Mouse (Mus musculus): Measurements from ENCODE around the gene Traip. TPM values are rescaled to one million over a fixed set of nuclear protein-coding genes. Genes with fewer than 3 reads are reported as not detected.

Traip gene
- polyA plus RNA-seq, 1 experiment from 2014 or later = 12.7 TPM

DNA sequence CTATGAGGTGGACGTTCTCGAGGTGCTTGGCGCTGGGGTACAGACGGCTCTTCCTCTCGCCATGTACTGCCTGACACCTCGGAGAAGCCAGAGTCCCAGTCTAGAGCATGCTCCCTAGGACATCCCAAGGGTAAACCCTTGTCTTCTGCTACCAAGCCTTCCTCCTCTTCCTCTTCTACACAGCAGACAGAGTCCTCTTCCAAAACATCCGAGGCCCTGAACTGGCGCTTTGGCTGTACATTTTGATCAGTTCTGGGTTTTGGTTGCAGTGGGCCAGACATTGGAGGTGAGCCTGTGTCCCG is 34.8 kb downstream of the Traip start:
- ATAC-seq (replicated peaks; ENCODE audit: extremely low read depth, insufficient read depth, low FRiP score) = no peak
- Histone ChIP-seq H3K9ac (ENCODE audit: low read length) (peak overlapping the region; percentile 81), H3K27ac (ENCODE audit: low read length) (peak overlapping the region; percentile 99), H3K27me3 (ENCODE audit: control insufficient read depth, insufficient read depth, low read length) (no peaks in the 10 kb centered on the region), H3K4me2 (ENCODE audit: low read depth, low read length) (peak overlapping the region; percentile 88), H3K9me3 (replicated peaks; ENCODE audit: control insufficient read depth, low read length) (no peaks in the 10 kb centered on the region), H3K4me1 (ENCODE audit: control insufficient read depth, insufficient read depth, low read length) (peaks cover 49% of the 10 kb centered on the region), H3K4me3 (ENCODE audit: low read length) (peak overlapping the region; percentile 83), H3K36me3 (ENCODE audit: control insufficient read depth, insufficient read depth) (peaks cover 2% of the 10 kb centered on the region; the same call in 1 of the 2 replicates)
- WGBS = 38% methylated on average over 9 of the region's 9 CpGs

DNA sequence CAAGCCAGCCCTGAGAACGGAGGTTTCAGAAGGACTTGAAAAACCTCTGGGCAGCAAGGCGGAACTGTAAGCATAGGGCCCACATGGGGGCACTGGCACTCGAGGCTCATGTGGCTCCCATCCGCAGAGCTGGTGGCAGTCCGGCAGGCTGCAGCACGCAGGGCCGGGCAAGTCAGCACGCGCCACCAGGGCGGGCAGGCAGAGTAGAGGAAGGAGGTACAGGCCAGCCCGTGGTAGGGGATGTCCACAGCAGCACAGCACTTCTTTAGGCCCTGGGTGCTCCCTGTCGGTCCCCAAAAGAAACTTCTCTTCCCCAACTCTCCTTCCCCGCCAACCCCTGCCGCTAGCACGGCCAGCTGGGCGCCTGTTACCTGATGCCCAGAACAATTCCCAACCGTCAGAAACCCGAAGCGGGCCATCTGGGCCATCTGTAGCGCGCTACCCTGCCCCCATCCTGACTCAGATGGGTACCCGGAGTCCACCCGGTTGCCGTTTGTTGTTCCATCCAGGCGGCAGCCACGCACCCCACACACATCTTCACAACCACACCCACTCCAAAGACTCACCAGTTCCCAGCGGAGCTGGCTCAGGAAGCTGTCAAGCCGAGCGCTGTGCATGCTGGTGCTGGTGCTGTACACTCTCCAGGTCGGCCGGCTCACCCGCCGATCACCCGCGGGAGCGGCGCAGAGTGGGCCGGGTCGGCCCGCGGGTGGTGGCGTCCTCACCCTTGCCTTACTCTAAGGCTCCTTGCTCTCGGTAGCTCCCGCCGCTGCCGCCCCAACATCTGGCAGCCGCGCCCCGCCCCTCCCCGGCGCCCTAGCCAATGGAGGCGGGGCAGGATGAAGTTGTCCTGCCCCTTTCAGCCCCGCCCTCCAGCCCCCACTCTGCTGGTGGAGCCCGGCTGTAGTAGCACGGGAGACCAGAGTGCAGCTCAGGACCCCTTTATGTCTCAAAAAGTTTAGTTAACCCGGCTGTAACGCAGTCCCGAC is 35.5 kb downstream of the Traip start, which contains the start of gene Inka1:
TSS of gene Inka1 (minus strand) at position 749 of the 989 bp plus-strand sequence.
- Histone ChIP-seq H3K36me3 (ENCODE audit: control insufficient read depth, insufficient read depth) (no peaks in the 10 kb centered on the region), H3K4me1 (ENCODE audit: control insufficient read depth, insufficient read depth, low read length) (peaks cover 49% of the 10 kb centered on the region), H3K4me2 (ENCODE audit: low read depth, low read length) (peak within 1 kb of the TSS; percentile 88), H3K4me3 (ENCODE audit: low read length) (peak within 1 kb of the TSS; percentile 83), H3K9me3 (replicated peaks; ENCODE audit: control insufficient read depth, low read length) (no peaks in the 10 kb centered on the region), H3K27me3 (ENCODE audit: control insufficient read depth, insufficient read depth, low read length) (no peaks in the 10 kb centered on the region), H3K9ac (ENCODE audit: low read length) (peak within 1 kb of the TSS; percentile 81), H3K27ac (ENCODE audit: low read length) (peak within 1 kb of the TSS; percentile 99)
- WGBS = under 1% methylated on average over 52 of the region's 58 CpGs
- ATAC-seq (replicated peaks; ENCODE audit: extremely low read depth, insufficient read depth, low FRiP score) = peak; percentile 63

- 0 out of 2 replicates have a peak, but pooled peaks have one; percentile 11 for ATAC-seq (replicated peaks; ENCODE audit: extremely low read depth, insufficient read depth, low FRiP score)
- Histone ChIP-seq H3K4me1 (ENCODE audit: control insufficient read depth, insufficient read depth, low read length) (peaks cover 40% of the 10 kb centered on the region), H3K27me3 (ENCODE audit: control insufficient read depth, insufficient read depth, low read length) (no peaks in the 10 kb centered on the region), H3K9me3 (replicated peaks; ENCODE audit: control insufficient read depth, low read length) (no peaks in the 10 kb centered on the region), H3K4me2 (ENCODE audit: low read depth, low read length) (peak overlapping the region; percentile 88), H3K4me3 (ENCODE audit: low read length) (peak overlapping the region; percentile 83), H3K36me3 (ENCODE audit: control insufficient read depth, insufficient read depth) (no peaks in the 10 kb centered on the region), H3K27ac (ENCODE audit: low read length) (peak overlapping the region; percentile 99), H3K9ac (ENCODE audit: low read length) (peak overlapping the region; percentile 81)
- WGBS = 1% methylated on average over 18 of the region's 18 CpGs
Observed at GRCm38 (mm10) chr9:107986376-107986775, 36.4 kb downstream of the Traip start.

DNA sequence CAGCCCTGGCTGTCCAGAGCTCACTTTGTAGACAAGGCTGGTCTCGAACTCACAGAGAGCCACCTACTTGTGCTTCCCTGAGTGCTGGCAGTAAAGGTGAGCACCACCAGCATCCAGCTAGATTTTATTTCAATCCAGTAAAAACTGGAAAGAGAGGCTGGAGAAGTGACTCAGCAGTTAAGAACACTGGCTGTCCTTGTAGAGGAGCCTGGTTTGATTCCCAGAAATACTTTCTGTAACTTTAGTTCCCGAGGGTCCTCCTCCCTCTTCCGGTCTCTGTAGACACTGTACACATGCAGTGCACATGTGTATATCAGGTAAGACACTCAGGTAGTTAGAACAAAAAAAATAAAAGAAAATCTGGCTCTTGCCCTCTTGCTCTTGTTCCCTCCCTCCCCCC is 38.0 kb downstream of the Traip start:
- ATAC-seq (replicated peaks; ENCODE audit: extremely low read depth, insufficient read depth, low FRiP score) = no peak
- H3K4me1 ChIP-seq (ENCODE audit: control insufficient read depth, insufficient read depth, low read length) = peaks cover 25% of the 10 kb centered on the region
- no peak overlapping the region for H3K4me2 ChIP-seq (ENCODE audit: low read depth, low read length)
- H3K9ac ChIP-seq (ENCODE audit: low read length) = no peak overlapping the region
- no peaks in the 10 kb centered on the region for H3K36me3 ChIP-seq (ENCODE audit: control insufficient read depth, insufficient read depth)
- no peak overlapping the region for H3K27ac ChIP-seq (ENCODE audit: low read length)
- no peaks in the 10 kb centered on the region for H3K27me3 ChIP-seq (ENCODE audit: control insufficient read depth, insufficient read depth, low read length)
- no peaks in the 10 kb centered on the region for H3K9me3 ChIP-seq (replicated peaks; ENCODE audit: control insufficient read depth, low read length)
- WGBS = 65% methylated on average over 3 of the region's 3 CpGs
- no peak overlapping the region for H3K4me3 ChIP-seq (ENCODE audit: low read length)

DNA sequence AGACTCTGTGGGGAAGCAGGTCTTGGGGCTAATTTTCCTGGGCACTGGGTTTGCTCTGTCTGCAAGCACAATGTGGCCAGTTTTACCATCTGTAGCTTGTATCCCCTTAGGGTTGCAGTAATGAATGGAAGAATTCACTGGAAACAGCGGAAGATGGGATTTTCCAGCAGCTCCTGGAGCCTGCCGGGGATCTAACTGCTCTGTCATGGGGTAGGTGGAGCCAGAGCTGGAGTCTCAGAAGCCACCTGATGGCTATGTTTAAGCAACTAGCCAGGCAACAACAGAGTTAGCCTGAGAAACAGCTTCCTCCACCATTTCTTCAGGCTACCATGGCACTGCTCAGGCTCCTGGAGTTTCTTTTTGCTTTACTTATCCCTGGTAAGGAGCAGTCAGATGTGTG is 42.3 kb downstream of the Traip start, which contains the start of gene Cdhr4:
TSS of gene Cdhr4 (plus strand) at position 301 of the 400 bp plus-strand sequence.
- Histone ChIP-seq H3K36me3 (ENCODE audit: control insufficient read depth, insufficient read depth) (no peaks in the 10 kb centered on the region), H3K27ac (ENCODE audit: low read length) (no peak within 1 kb of the TSS), H3K4me3 (ENCODE audit: low read length) (no peak within 1 kb of the TSS), H3K9me3 (replicated peaks; ENCODE audit: control insufficient read depth, low read length) (no peaks in the 10 kb centered on the region), H3K4me2 (ENCODE audit: low read depth, low read length) (no peak within 1 kb of the TSS), H3K27me3 (ENCODE audit: control insufficient read depth, insufficient read depth, low read length) (no peaks in the 10 kb centered on the region), H3K9ac (ENCODE audit: low read length) (no peak within 1 kb of the TSS), H3K4me1 (ENCODE audit: control insufficient read depth, insufficient read depth, low read length) (no peaks in the 10 kb centered on the region; the same call in 1 of the 2 replicates)
- ATAC-seq (replicated peaks; ENCODE audit: extremely low read depth, insufficient read depth, low FRiP score) = no peak
- 72% methylated on average over 2 of the region's 2 CpGs for WGBS

- ATAC-seq (replicated peaks; ENCODE audit: extremely low read depth, insufficient read depth, low FRiP score) = 0 out of 2 replicates have a peak, but pooled peaks have one; percentile 8
- no peak overlapping the region for H3K4me2 ChIP-seq (ENCODE audit: low read depth, low read length)
- H3K4me3 ChIP-seq (ENCODE audit: low read length) = no peak overlapping the region
- H3K36me3 ChIP-seq (ENCODE audit: control insufficient read depth, insufficient read depth) = no peaks in the 10 kb centered on the region
- WGBS = 85% methylated on average over 11 of the region's 11 CpGs
- H3K27me3 ChIP-seq (ENCODE audit: control insufficient read depth, insufficient read depth, low read length) = no peaks in the 10 kb centered on the region
- H3K9me3 ChIP-seq (replicated peaks; ENCODE audit: control insufficient read depth, low read length) = no peaks in the 10 kb centered on the region
- no peak overlapping the region for H3K27ac ChIP-seq (ENCODE audit: low read length)
- no peaks in the 10 kb centered on the region; the same call in 1 of the 2 replicates for H3K4me1 ChIP-seq (ENCODE audit: control insufficient read depth, insufficient read depth, low read length)
- H3K9ac ChIP-seq (ENCODE audit: low read length) = no peak overlapping the region
Observed at GRCm38 (mm10) chr9:107993013-107993412, 43.1 kb downstream of the Traip start.

DNA sequence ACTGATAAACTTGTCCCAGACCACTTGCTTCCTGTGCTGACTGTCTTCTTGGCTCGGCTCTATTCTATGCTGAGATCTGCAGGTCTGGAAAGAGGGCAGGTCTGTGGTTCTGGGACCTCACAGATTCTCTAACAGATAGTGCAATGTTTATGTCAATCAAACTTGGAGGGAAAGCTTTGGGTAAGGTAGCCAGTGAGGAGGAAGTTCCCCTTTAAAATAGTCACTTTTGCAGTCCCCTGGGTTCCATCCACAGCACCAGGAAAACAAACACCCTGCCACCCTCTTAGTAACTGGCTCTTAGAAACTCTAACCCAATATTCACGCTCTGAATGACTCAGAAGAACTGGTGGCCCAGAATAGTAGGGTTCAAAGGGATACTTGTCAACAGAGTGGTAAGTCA is 44.5 kb downstream of the Traip start:
- Histone ChIP-seq H3K4me1 (ENCODE audit: control insufficient read depth, insufficient read depth, low read length) (no peaks in the 10 kb centered on the region; the same call in 1 of the 2 replicates), H3K4me3 (ENCODE audit: low read length) (no peak overlapping the region), H3K27me3 (ENCODE audit: control insufficient read depth, insufficient read depth, low read length) (no peaks in the 10 kb centered on the region), H3K9ac (ENCODE audit: low read length) (no peak overlapping the region), H3K4me2 (ENCODE audit: low read depth, low read length) (no peak overlapping the region), H3K36me3 (ENCODE audit: control insufficient read depth, insufficient read depth) (no peaks in the 10 kb centered on the region), H3K27ac (ENCODE audit: low read length) (peak overlapping the region; percentile 18), H3K9me3 (replicated peaks; ENCODE audit: control insufficient read depth, low read length) (no peaks in the 10 kb centered on the region)
- ATAC-seq (replicated peaks; ENCODE audit: extremely low read depth, insufficient read depth, low FRiP score) = no peak
- 24% methylated on average over 2 of the region's 2 CpGs for WGBS

GRCm38 (mm10) chr9:107995513-107995912 is 45.6 kb downstream of the Traip start:
- no peaks in the 10 kb centered on the region for H3K9me3 ChIP-seq (replicated peaks; ENCODE audit: control insufficient read depth, low read length)
- H3K27ac ChIP-seq (ENCODE audit: low read length) = no peak overlapping the region
- no peak for ATAC-seq (replicated peaks; ENCODE audit: extremely low read depth, insufficient read depth, low FRiP score)
- H3K4me3 ChIP-seq (ENCODE audit: low read length) = no peak overlapping the region
- no peak overlapping the region for H3K9ac ChIP-seq (ENCODE audit: low read length)
- H3K4me1 ChIP-seq (ENCODE audit: control insufficient read depth, insufficient read depth, low read length) = no peaks in the 10 kb centered on the region; the same call in 1 of the 2 replicates
- H3K27me3 ChIP-seq (ENCODE audit: control insufficient read depth, insufficient read depth, low read length) = no peaks in the 10 kb centered on the region
- WGBS = 92% methylated on average over 21 of the region's 21 CpGs
- no peaks in the 10 kb centered on the region for H3K36me3 ChIP-seq (ENCODE audit: control insufficient read depth, insufficient read depth)
- no peak overlapping the region for H3K4me2 ChIP-seq (ENCODE audit: low read depth, low read length)

- Histone ChIP-seq H3K9me3 (replicated peaks; ENCODE audit: control insufficient read depth, low read length) (no peaks in the 10 kb centered on the region), H3K4me3 (ENCODE audit: low read length) (no peak within 1 kb of the TSS), H3K9ac (ENCODE audit: low read length) (no peak within 1 kb of the TSS), H3K27me3 (ENCODE audit: control insufficient read depth, insufficient read depth, low read length) (no peaks in the 10 kb centered on the region), H3K4me2 (ENCODE audit: low read depth, low read length) (no peak within 1 kb of the TSS), H3K4me1 (ENCODE audit: control insufficient read depth, insufficient read depth, low read length) (no peaks in the 10 kb centered on the region; the same call in 1 of the 2 replicates), H3K27ac (ENCODE audit: low read length) (no peak within 1 kb of the TSS), H3K36me3 (ENCODE audit: control insufficient read depth, insufficient read depth) (no peaks in the 10 kb centered on the region)
- ATAC-seq (replicated peaks; ENCODE audit: extremely low read depth, insufficient read depth, low FRiP score) = no peak
- 89% methylated on average over 5 of the region's 5 CpGs for WGBS
Observed at GRCm38 (mm10) chr9:107996049-107996448, 46.1 kb downstream of the Traip start, which contains the start of gene Gm20662. TSS of gene Gm20662 (plus strand) at chr9:107996349.
